Mouse (Mus musculus) heart, postnatal 0 days (tissue): Measurements from ENCODE around the gene Gpd2.

Experiments
- CTCF ChIP-seq: IDR thresholded peaks from 2 replicates; pipeline ENCODE4 v1.5.1; 2016; ENCODE audit warnings: antibody characterized with exemption, control low read depth, low read depth
- EP300 ChIP-seq: IDR thresholded peaks from 2 replicates; pipeline ENCODE4 v1.6.1; 2016; ENCODE audit warnings: antibody characterized with exemption, low read depth

DNA sequence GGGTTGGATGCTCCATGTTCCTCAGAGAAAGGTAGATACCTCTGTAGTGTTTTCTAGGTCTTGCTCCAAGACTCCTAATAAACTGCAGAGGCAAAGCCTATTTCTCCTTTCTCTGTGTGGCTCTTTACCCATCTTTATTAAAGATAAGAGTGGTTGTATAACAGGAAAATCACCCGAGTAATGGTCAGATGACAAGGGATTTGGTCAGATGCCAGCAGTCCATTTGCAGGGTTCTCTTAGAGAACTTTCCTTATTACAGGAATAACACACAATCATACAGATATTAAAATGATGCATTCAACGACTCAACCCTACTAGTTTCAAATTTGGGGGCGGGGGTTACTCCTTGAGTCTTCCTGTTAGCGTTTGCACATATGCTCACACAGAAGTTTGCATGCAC, 16.8 kb downstream of the Gpd2 start:
- TF ChIP-seq CTCF (no peak), EP300 (no peak)
